In genomic region chr1:88094270-88094676, GRCm38 (mm10) we compare ENCODE assay signal across 11 mouse cellular contexts. TPM values are rescaled to one million over a fixed set of nuclear protein-coding genes. Genes with fewer than 3 reads are reported as not detected.
DNase-seq lines count a peak whose midpoint lies in the region; ATAC-seq and TF ChIP-seq lines count a peak whose summit lies in the region.
"Not testable (repeated sequence)": the region's sequence is repeated elsewhere in the genome, so short reads cannot be mapped to it uniquely, and the experiment has no call there.
"Had no signal": no experiment of that assay in that cellular context is flagged by ENCODE, and none has a peak within 500 bp of the region (broad histone marks: within the 10 kb centered on the region; RNA-seq: fewer than 3 reads in every experiment).

No protein-coding gene starts in this region.

- WGBS in embryonic facial prominence, embryonic 10.5 days: 72% methylated on average over 3 of the region's 3 CpGs
- 75% methylated on average over 3 of the region's 3 CpGs for WGBS in hindbrain, postnatal 0 days
- 55% methylated on average over 3 of the region's 3 CpGs for WGBS in kidney, embryonic 15.5 days
- WGBS in limb, embryonic 12.5 days: 76% methylated on average over 3 of the region's 3 CpGs
- 58% methylated on average over 3 of the region's 3 CpGs for WGBS in lung, embryonic 16.5 days

- H3K4me1 ChIP-seq in embryonic facial prominence, embryonic 10.5 days; hindbrain, postnatal 0 days (ENCODE audit: insufficient read depth, low read length); lung, embryonic 16.5 days (replicated peaks; ENCODE audit: control insufficient read depth, insufficient read depth, low read length): not testable (repeated sequence)
- H3K4me1 ChIP-seq in kidney, embryonic 15.5 days: peaks cover 15% of the 10 kb centered on the region
- peaks cover 13% of the 10 kb centered on the region for H3K4me1 ChIP-seq in limb, embryonic 12.5 days (replicated peaks)

- not testable (repeated sequence) for H3K27ac ChIP-seq in embryonic facial prominence, embryonic 10.5 days (replicated peaks); hindbrain, postnatal 0 days
- peak overlapping the region; percentile 93 for H3K27ac ChIP-seq in kidney, embryonic 15.5 days
- 0 out of 2 replicates have a peak overlapping the region, but pooled peaks have one; percentile 83 for H3K27ac ChIP-seq in limb, embryonic 12.5 days
- H3K27ac ChIP-seq in lung, embryonic 16.5 days (ENCODE audit: low read length): peak overlapping the region; percentile 57

- in situ Hi-C loops in Patski (cut with MboI; ENCODE audit: low pct_unique_long_range_greater_than_20kb): not testable (repeated sequence)

- not testable (repeated sequence) for H3K4me3 ChIP-seq in embryonic facial prominence, embryonic 10.5 days; hindbrain, postnatal 0 days (ENCODE audit: low read length); kidney, embryonic 15.5 days (replicated peaks); limb, embryonic 12.5 days (replicated peaks); lung, embryonic 16.5 days (ENCODE audit: low read length)

- DNase-seq in 3T3-L1 (ENCODE audit: low read depth, low spot score): peak; percentile 70
- DNase-seq in Patski (ENCODE audit: low read depth, low spot score): not testable (repeated sequence)
- DNase-seq in embryonic facial prominence, embryonic 10.5 days (ENCODE audit: low spot score): peak; percentile 9
- DNase-seq in hindbrain, postnatal 0 days (ENCODE audit: low spot score): peak; percentile 13

- not testable (repeated sequence) for H3K27me3 ChIP-seq in Patski; embryonic facial prominence, embryonic 10.5 days (replicated peaks; ENCODE audit: low read depth, poor library complexity, severe bottlenecking); hindbrain, postnatal 0 days (ENCODE audit: insufficient read depth, low read length); kidney, embryonic 15.5 days; limb, embryonic 12.5 days; lung, embryonic 16.5 days (ENCODE audit: control insufficient read depth, insufficient read depth, low read depth, low read length)

- ATAC-seq in Patski: peak; percentile 44
- ATAC-seq in hindbrain, postnatal 0 days: 0 out of 2 replicates have a peak, but pooled peaks have one; percentile 38
- peak; percentile 69 for ATAC-seq in kidney, embryonic 15.5 days (replicated peaks; ENCODE audit: low FRiP score)
- not testable (repeated sequence) for ATAC-seq in limb, embryonic 12.5 days (ENCODE audit: insufficient number of reproducible peaks, insufficient read depth, low FRiP score, low TSS enrichment, low read depth)
- peak; percentile 41; the same call in 1 of the 2 replicates for ATAC-seq in lung, embryonic 16.5 days (ENCODE audit: low read depth)
- ATAC-seq in neutrophil, adult 5-6 weeks (ENCODE audit: extremely low read depth, insufficient number of reproducible peaks, low FRiP score, poor library complexity, severe bottlenecking): peak; percentile 61

- not testable (repeated sequence) for H3K36me3 ChIP-seq in embryonic facial prominence, embryonic 10.5 days (replicated peaks); hindbrain, postnatal 0 days (ENCODE audit: insufficient read depth, low read length); kidney, embryonic 15.5 days; limb, embryonic 12.5 days; lung, embryonic 16.5 days (ENCODE audit: control insufficient read depth, insufficient read depth, low read length)

- H3K9me3 ChIP-seq in embryonic facial prominence, embryonic 10.5 days; hindbrain, postnatal 0 days (ENCODE audit: low read length); kidney, embryonic 15.5 days (replicated peaks); limb, embryonic 12.5 days; lung, embryonic 16.5 days (ENCODE audit: control insufficient read depth, low read length): not testable (repeated sequence)

- POLR2A ChIA-PET in Patski (lab: Charles Lee): not testable (repeated sequence)

- H3K9ac ChIP-seq in hindbrain, postnatal 0 days (replicated peaks; ENCODE audit: low read length); kidney, embryonic 15.5 days; limb, embryonic 12.5 days (replicated peaks); lung, embryonic 16.5 days (ENCODE audit: low read length): not testable (repeated sequence)

- not testable (repeated sequence) for H3K4me2 ChIP-seq in hindbrain, postnatal 0 days (ENCODE audit: low read depth, low read length); kidney, embryonic 15.5 days; limb, embryonic 12.5 days; lung, embryonic 16.5 days (ENCODE audit: low read depth, low read length)

- CTCF ChIA-PET in Patski (lab: Charles Lee): interaction anchor here (1.0 kb wide), 1 partner anchor 194 kb away, joined by 4 read pairs; no protein-coding TSS in a partner anchor

- peak; percentile 48 for TF ChIP-seq CTCF in Patski (IDR thresholded peaks at IDR 0.05)
- TF ChIP-seq CTCF in hindbrain, postnatal 0 days (IDR thresholded peaks at IDR 0.05; ENCODE audit: low read depth): peak; percentile 44

RNA-seq across cellular contexts. Expression of gene Ugt1a7c, which starts 0.6 kb away (rescaled TPM):
- polyA plus RNA-seq in Patski (2021): 46.3 TPM
- 0.15 and 0.36 TPM in 2 replicates for polyA plus RNA-seq in embryonic facial prominence, embryonic 10.5 days (2016; fragmentation: Nextera tagmentation; extraction: Ambion mirVana)
- total RNA-seq in hindbrain, postnatal 0 days (2014; rRNA removed): 1.0 and 1.3 TPM in 2 replicates
- polyA plus RNA-seq in hindbrain, postnatal 0 days (2015; fragmentation: Nextera tagmentation; extraction: Ambion mirVana): 1.3 and 2.1 TPM in 2 replicates
- 8.9 and 11.4 TPM in 2 replicates for polyA plus RNA-seq in kidney, embryonic 15.5 days (2015; fragmentation: Nextera tagmentation; extraction: Ambion mirVana)
- polyA plus RNA-seq in limb, embryonic 12.5 days (2016; fragmentation: Nextera tagmentation; extraction: Ambion mirVana): 0.54 and 1.3 TPM in 2 replicates
- 2.3 TPM in 2 replicates for polyA plus RNA-seq in lung, embryonic 16.5 days (2015; fragmentation: Nextera tagmentation; extraction: Ambion mirVana)
- total RNA-seq in neutrophil, adult 5-6 weeks (2017): 123 TPM in 2 replicates

RNA-seq across cellular contexts. Expression of gene Ugt1a8, which starts 6.7 kb away (rescaled TPM):
- not detected for polyA plus RNA-seq in Patski (2021)
- polyA plus RNA-seq in embryonic facial prominence, embryonic 10.5 days (2016; fragmentation: Nextera tagmentation; extraction: Ambion mirVana): not detected in 2 replicates
- total RNA-seq in hindbrain, postnatal 0 days (2014; rRNA removed): not detected in 2 replicates
- polyA plus RNA-seq in hindbrain, postnatal 0 days (2015; fragmentation: Nextera tagmentation; extraction: Ambion mirVana): not detected in 2 replicates
- polyA plus RNA-seq in kidney, embryonic 15.5 days (2015; fragmentation: Nextera tagmentation; extraction: Ambion mirVana): not detected in 2 replicates
- not detected in 2 replicates for polyA plus RNA-seq in limb, embryonic 12.5 days (2016; fragmentation: Nextera tagmentation; extraction: Ambion mirVana)
- polyA plus RNA-seq in lung, embryonic 16.5 days (2015; fragmentation: Nextera tagmentation; extraction: Ambion mirVana): not detected in 2 replicates
- not detected in 2 replicates for total RNA-seq in neutrophil, adult 5-6 weeks (2017)
- total RNA-seq: layer of hippocampus, postnatal 14 days had no signal
- polyA plus RNA-seq: hindbrain, embryonic 11.5 days; midbrain, embryonic 13.5 days had no signal

RNA-seq across cellular contexts. Expression of gene Ugt1a6b, which starts 8.8 kb away (rescaled TPM):
- 4.2 TPM for polyA plus RNA-seq in Patski (2021)
- not detected in 2 replicates for polyA plus RNA-seq in embryonic facial prominence, embryonic 10.5 days (2016; fragmentation: Nextera tagmentation; extraction: Ambion mirVana)
- 0.32 and 3.0 TPM in 2 replicates for total RNA-seq in hindbrain, postnatal 0 days (2014; rRNA removed)
- 3.4 and 3.8 TPM in 2 replicates for polyA plus RNA-seq in hindbrain, postnatal 0 days (2015; fragmentation: Nextera tagmentation; extraction: Ambion mirVana)
- 0.16 and 0.22 TPM in 2 replicates for polyA plus RNA-seq in kidney, embryonic 15.5 days (2015; fragmentation: Nextera tagmentation; extraction: Ambion mirVana)
- not detected in 2 replicates for polyA plus RNA-seq in limb, embryonic 12.5 days (2016; fragmentation: Nextera tagmentation; extraction: Ambion mirVana)
- 0.43 and 0.94 TPM in 2 replicates for polyA plus RNA-seq in lung, embryonic 16.5 days (2015; fragmentation: Nextera tagmentation; extraction: Ambion mirVana)
- 8.6 and 9.6 TPM in 2 replicates for total RNA-seq in neutrophil, adult 5-6 weeks (2017)

RNA-seq across cellular contexts. Expression of gene Ugt1a9, which starts 23.7 kb away (rescaled TPM):
- 0.32 TPM for polyA plus RNA-seq in Patski (2021)
- polyA plus RNA-seq in embryonic facial prominence, embryonic 10.5 days (2016; fragmentation: Nextera tagmentation; extraction: Ambion mirVana): not detected in 2 replicates
- not detected in 2 replicates for total RNA-seq in hindbrain, postnatal 0 days (2014; rRNA removed)
- not detected in 2 replicates for polyA plus RNA-seq in hindbrain, postnatal 0 days (2015; fragmentation: Nextera tagmentation; extraction: Ambion mirVana)
- polyA plus RNA-seq in kidney, embryonic 15.5 days (2015; fragmentation: Nextera tagmentation; extraction: Ambion mirVana): 4.6 and 4.7 TPM in 2 replicates
- polyA plus RNA-seq in limb, embryonic 12.5 days (2016; fragmentation: Nextera tagmentation; extraction: Ambion mirVana): not detected in 2 replicates
- polyA plus RNA-seq in lung, embryonic 16.5 days (2015; fragmentation: Nextera tagmentation; extraction: Ambion mirVana): not detected in 2 replicates
- not detected in 2 replicates for total RNA-seq in neutrophil, adult 5-6 weeks (2017)
- total RNA-seq: layer of hippocampus, postnatal 14 days had no signal
- polyA plus RNA-seq: hindbrain, embryonic 11.5 days; midbrain, embryonic 13.5 days had no signal

RNA-seq across cellular contexts. Expression of gene Ugt1a10, which starts 39.1 kb away (rescaled TPM):
- polyA plus RNA-seq in Patski (2021): 0.14 TPM
- polyA plus RNA-seq in embryonic facial prominence, embryonic 10.5 days (2016; fragmentation: Nextera tagmentation; extraction: Ambion mirVana): not detected in 2 replicates
- total RNA-seq in hindbrain, postnatal 0 days (2014; rRNA removed): not detected in 2 replicates
- polyA plus RNA-seq in hindbrain, postnatal 0 days (2015; fragmentation: Nextera tagmentation; extraction: Ambion mirVana): not detected in 2 replicates
- 17.5 TPM in 2 replicates for polyA plus RNA-seq in kidney, embryonic 15.5 days (2015; fragmentation: Nextera tagmentation; extraction: Ambion mirVana)
- polyA plus RNA-seq in limb, embryonic 12.5 days (2016; fragmentation: Nextera tagmentation; extraction: Ambion mirVana): not detected in 2 replicates
- polyA plus RNA-seq in lung, embryonic 16.5 days (2015; fragmentation: Nextera tagmentation; extraction: Ambion mirVana): not detected in 2 replicates
- total RNA-seq in neutrophil, adult 5-6 weeks (2017): not detected in 2 replicates
- total RNA-seq: layer of hippocampus, postnatal 14 days had no signal
- polyA plus RNA-seq: hindbrain, embryonic 11.5 days; midbrain, embryonic 13.5 days had no signal
